25 mouse cellular contexts compared by ENCODE assay signal in the genomic region with DNA sequence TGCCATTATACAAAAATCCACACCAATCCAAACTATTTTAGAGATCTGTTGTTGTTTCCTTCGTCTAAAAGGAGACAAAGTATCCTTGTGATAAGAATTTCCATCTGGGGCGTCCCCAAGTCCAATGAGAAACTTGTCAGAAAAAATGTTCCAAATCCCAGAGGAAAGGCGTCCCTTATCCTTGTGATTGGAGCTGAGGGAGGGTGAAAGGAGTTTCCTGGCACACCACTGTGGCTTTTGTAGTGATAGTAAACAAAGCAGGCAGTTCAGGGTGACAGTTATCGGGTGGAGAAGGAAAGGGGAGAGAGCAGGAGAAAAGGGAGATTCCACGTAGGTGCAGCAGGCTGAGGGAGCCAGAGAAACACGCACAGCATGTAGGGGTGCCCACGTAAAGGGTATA. TPM values are rescaled to one million over a fixed set of nuclear protein-coding genes. Genes with fewer than 3 reads are reported as not detected.
A peak's percentile ranks its signal among the peaks of the same experiment; 100 is the strongest.
DNase-seq lines count a peak whose midpoint lies in the region; ATAC-seq and TF ChIP-seq lines count a peak whose summit lies in the region.
"Had no signal": no experiment of that assay in that cellular context is flagged by ENCODE, and none has a peak within 500 bp of the region (broad histone marks: within the 10 kb centered on the region; RNA-seq: fewer than 3 reads in every experiment).

No protein-coding gene starts in this region.

- no peak for ATAC-seq in midbrain, embryonic 12.5 days (ENCODE audit: low FRiP score, low read depth)
- no peak for ATAC-seq in midbrain, embryonic 14.5 days (ENCODE audit: low FRiP score, low TSS enrichment)
- ATAC-seq: activated CD4-positive, CD25-positive, alpha-beta regulatory T cell, adult 4 months; forebrain, postnatal 0 days; intestine, postnatal 0 days; liver, embryonic 12.5 days; midbrain, embryonic 16.5 days had no signal

- WGBS in kidney, adult 2 months: 56% methylated on average over 7 of the region's 7 CpGs
- 17% methylated on average over 7 of the region's 7 CpGs for WGBS in midbrain, embryonic 12.5 days
- 22% methylated on average over 7 of the region's 7 CpGs for WGBS in midbrain, embryonic 14.5 days

- TF ChIP-seq CTCF in kidney, adult 2 months (conservative IDR thresholded peaks at IDR 0.05; ENCODE audit: insufficient read depth, insufficient read length, low read depth, low read length): no peak

- TF ChIP-seq POLR2A in kidney, adult 2 months (IDR thresholded peaks at IDR 0.05; ENCODE audit: low read depth, low read length): no peak

- no peak overlapping the region for H3K27ac ChIP-seq in kidney, adult 2 months (ENCODE audit: insufficient read depth, low read depth, low read length)
- no peak overlapping the region for H3K27ac ChIP-seq in midbrain, embryonic 12.5 days (replicated peaks)
- no peak overlapping the region for H3K27ac ChIP-seq in midbrain, embryonic 14.5 days (replicated peaks; ENCODE audit: low read depth, low read length)
- H3K27ac ChIP-seq: embryonic facial prominence, embryonic 12.5 days; heart, embryonic 15.5 days; hindbrain, embryonic 12.5 days; liver, embryonic 12.5 days had no signal

- H3K36me3 ChIP-seq in kidney, adult 2 months (ENCODE audit: control insufficient read depth, insufficient read depth, low read length): no peaks in the 10 kb centered on the region
- no peaks in the 10 kb centered on the region for H3K36me3 ChIP-seq in midbrain, embryonic 12.5 days
- no peaks in the 10 kb centered on the region for H3K36me3 ChIP-seq in midbrain, embryonic 14.5 days (ENCODE audit: control insufficient read depth, insufficient read depth, low read length)
- H3K36me3 ChIP-seq: embryonic facial prominence, embryonic 12.5 days; heart, embryonic 15.5 days; hindbrain, embryonic 12.5 days; liver, embryonic 12.5 days had no signal

- no peak overlapping the region for H3K4me3 ChIP-seq in kidney, adult 2 months (ENCODE audit: insufficient read depth, low read depth, low read length)
- H3K4me3 ChIP-seq in midbrain, embryonic 12.5 days: no peak overlapping the region
- no peak overlapping the region for H3K4me3 ChIP-seq in midbrain, embryonic 14.5 days (replicated peaks; ENCODE audit: low read depth, low read length)
- H3K4me3 ChIP-seq: embryonic facial prominence, embryonic 12.5 days; heart, embryonic 15.5 days; hindbrain, embryonic 12.5 days; liver, embryonic 12.5 days; myocyte had no signal

- H3K4me1 ChIP-seq in kidney, adult 2 months (ENCODE audit: control insufficient read depth, insufficient read depth, low read length): 0 out of 2 replicates have a peak, but pooled peaks cover 3% of the 10 kb centered on the region
- H3K4me1 ChIP-seq in midbrain, embryonic 12.5 days: 0 out of 2 replicates have a peak, but pooled peaks cover 3% of the 10 kb centered on the region
- no peaks in the 10 kb centered on the region for H3K4me1 ChIP-seq in midbrain, embryonic 14.5 days (ENCODE audit: control insufficient read depth, insufficient read depth, low read length)
- H3K4me1 ChIP-seq: embryonic facial prominence, embryonic 12.5 days; heart, embryonic 15.5 days; hindbrain, embryonic 12.5 days had no signal

- peak; percentile 94 for DNase-seq in heart, adult 11 months
- DNase-seq in heart, postnatal 4 days: no peak
- peak; percentile 51 for DNase-seq in kidney, adult 2 months
- DNase-seq in kidney, adult 9 months: no peak
- DNase-seq in midbrain, embryonic 14.5 days: no peak
- no peak for DNase-seq in cerebellum, postnatal 10 days
- DNase-seq: adrenal gland, adult 8-10 months; cerebellum, adult 11-12 months; cerebellum, postnatal 25 days; forebrain, postnatal 0 days; gastrocnemius, postnatal 14 days; kidney, postnatal 10 days; left cerebral cortex, postnatal 4 days; right cerebral cortex, postnatal 4 days; thymus, adult 18-20 months; thymus, postnatal 36 days had no signal

- no peak overlapping the region for H3K4me2 ChIP-seq in midbrain, embryonic 12.5 days (replicated peaks)
- H3K4me2 ChIP-seq in midbrain, embryonic 14.5 days (ENCODE audit: low read length): no peak overlapping the region
- H3K4me2 ChIP-seq: embryonic facial prominence, embryonic 12.5 days; heart, embryonic 15.5 days; hindbrain, embryonic 12.5 days; liver, embryonic 12.5 days had no signal

- H3K27me3 ChIP-seq in kidney, adult 2 months (replicated peaks; ENCODE audit: control insufficient read depth, insufficient read depth, low read length): no peaks in the 10 kb centered on the region
- H3K27me3 ChIP-seq in midbrain, embryonic 12.5 days: 0 out of 2 replicates have a peak, but pooled peaks cover 9% of the 10 kb centered on the region
- no peaks in the 10 kb centered on the region for H3K27me3 ChIP-seq in midbrain, embryonic 14.5 days (ENCODE audit: control insufficient read depth, insufficient read depth, low read length)
- H3K27me3 ChIP-seq: embryonic facial prominence, embryonic 12.5 days; hindbrain, embryonic 12.5 days had no signal

- 0 out of 2 replicates have a peak overlapping the region, but pooled peaks have one; percentile 28 for H3K9ac ChIP-seq in midbrain, embryonic 12.5 days (replicated peaks)
- H3K9ac ChIP-seq in midbrain, embryonic 14.5 days (replicated peaks; ENCODE audit: low read length): no peak overlapping the region
- H3K9ac ChIP-seq: embryonic facial prominence, embryonic 12.5 days; forebrain, postnatal 0 days; heart, embryonic 15.5 days; hindbrain, embryonic 12.5 days; liver, embryonic 12.5 days had no signal

- no peaks in the 10 kb centered on the region for H3K9me3 ChIP-seq in midbrain, embryonic 12.5 days
- no peaks in the 10 kb centered on the region for H3K9me3 ChIP-seq in midbrain, embryonic 14.5 days (ENCODE audit: control insufficient read depth, low read length)
- H3K9me3 ChIP-seq: embryonic facial prominence, embryonic 12.5 days; heart, embryonic 15.5 days; hindbrain, embryonic 12.5 days; liver, embryonic 12.5 days had no signal

RNA-seq across cellular contexts. Expression of a gene that starts 9.8 kb away (rescaled TPM):
- 1 to 10 TPM; 1.7 to 2.3 TPM for total RNA-seq in heart, postnatal 4 days (2021)
- 6.4 and 7.1 TPM in 2 replicates for polyA plus RNA-seq in kidney, adult 2 months (2012; rRNA removed)
- 2.3 and 2.7 TPM in 2 replicates for polyA plus RNA-seq in midbrain, embryonic 12.5 days (2016; fragmentation: Nextera tagmentation; extraction: Ambion mirVana)
- 8.6 and 9.9 TPM in 2 replicates for polyA plus RNA-seq in midbrain, embryonic 14.5 days (2014; fragmentation: Nextera tagmentation; extraction: Ambion mirVana)

RNA-seq across cellular contexts. Expression of a gene that starts 12.5 kb away (rescaled TPM):
- total RNA-seq in heart, postnatal 4 days (2021): 1 to 10 TPM; 1.1 TPM
- 0.37 and 0.41 TPM in 2 replicates for polyA plus RNA-seq in kidney, adult 2 months (2012; rRNA removed)
- polyA plus RNA-seq in midbrain, embryonic 12.5 days (2016; fragmentation: Nextera tagmentation; extraction: Ambion mirVana): 1.1 and 1.2 TPM in 2 replicates
- polyA plus RNA-seq in midbrain, embryonic 14.5 days (2014; fragmentation: Nextera tagmentation; extraction: Ambion mirVana): 1.0 and 1.1 TPM in 2 replicates

Comparison
In these comparisons a context has a peak if more than half of its experiments do, and no peak if none do; other contexts are left out.
1. DNase-seq: peak in heart, adult 11 months (single experiment) and kidney, adult 2 months (single experiment); none in heart, postnatal 4 days (single experiment), kidney, adult 9 months (single experiment), midbrain, embryonic 14.5 days (single experiment) and cerebellum, postnatal 10 days (0 of 2).